Comparison of ENCODE assay signal across 11 mouse cellular contexts in the genomic region with DNA sequence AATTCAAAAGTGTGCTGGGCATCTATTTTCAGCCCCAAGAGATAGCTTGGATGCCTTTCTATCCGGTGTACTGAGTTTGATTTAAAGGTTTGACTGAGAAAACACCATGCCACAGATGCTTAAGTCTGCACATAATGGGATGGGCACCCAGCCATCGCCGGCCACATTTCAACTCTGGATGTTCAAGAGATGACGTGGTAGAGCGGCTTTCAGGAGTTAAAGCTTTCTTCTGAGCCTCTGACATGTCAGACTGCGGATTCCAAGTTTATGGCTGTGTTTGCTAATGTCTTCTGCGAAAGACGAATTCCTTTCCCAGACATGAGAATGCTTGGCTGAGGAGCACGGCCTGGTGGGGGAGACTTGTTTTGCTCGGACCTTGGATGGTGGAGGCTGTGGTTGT. TPM values are rescaled to one million over a fixed set of nuclear protein-coding genes. Genes with fewer than 3 reads are reported as not detected.
DNase-seq lines count a peak whose midpoint lies in the region; ATAC-seq and TF ChIP-seq lines count a peak whose summit lies in the region.
"Had no signal": no experiment of that assay in that cellular context is flagged by ENCODE, and none has a peak within 500 bp of the region (broad histone marks: within the 10 kb centered on the region; RNA-seq: fewer than 3 reads in every experiment).

No protein-coding gene starts in this region.

- no peaks in the 10 kb centered on the region for H3K79me2 ChIP-seq in C2C12 (ENCODE audit: control insufficient read depth, insufficient read depth)

- no peak for TF ChIP-seq CTCF in C2C12 (IDR thresholded peaks at IDR 0.05; ENCODE audit: control insufficient read depth, insufficient read depth, insufficient read length)

- WGBS in kidney, embryonic 15.5 days = 31% methylated on average over 10 of the region's 10 CpGs
- 85% methylated on average over 10 of the region's 10 CpGs for WGBS in hindbrain, embryonic 13.5 days

- H3K9ac ChIP-seq in kidney, embryonic 15.5 days = no peak overlapping the region
- no peak overlapping the region for H3K9ac ChIP-seq in hindbrain, embryonic 13.5 days

- no peaks in the 10 kb centered on the region for H3K36me3 ChIP-seq in kidney, embryonic 15.5 days
- H3K36me3 ChIP-seq in C2C12 (ENCODE audit: control insufficient read depth, insufficient read depth) = no peaks in the 10 kb centered on the region
- H3K36me3 ChIP-seq in hindbrain, embryonic 13.5 days = no peaks in the 10 kb centered on the region

- no peaks in the 10 kb centered on the region for H3K79me3 ChIP-seq in C2C12 (ENCODE audit: low read depth)

- H3ac ChIP-seq in C2C12 (ENCODE audit: control insufficient read depth, insufficient read length, low read depth) = no peak overlapping the region

- no peak overlapping the region for H3K4me3 ChIP-seq in kidney, embryonic 15.5 days (replicated peaks)
- no peak overlapping the region for H3K4me3 ChIP-seq in C2C12 (ENCODE audit: insufficient read depth, poor library complexity, severe bottlenecking)
- no peak overlapping the region for H3K4me3 ChIP-seq in hindbrain, embryonic 13.5 days
- H3K4me3 ChIP-seq: erythroblast, embryonic 14.5 days had no signal

- no peak for DNase-seq in kidney, adult 18-20 months
- DNase-seq in 3134 (ENCODE audit: extremely low read depth, insufficient read length, low spot score) = peak; percentile 70
- DNase-seq in kidney, postnatal 14 days = peak; percentile 61
- DNase-seq in layer of hippocampus, postnatal 14 days (ENCODE audit: low spot score in 2 of 2) = no peak
- no peak for DNase-seq in adrenal gland, postnatal 10 days
- DNase-seq: layer of hippocampus, postnatal 36 days had no signal

- no peak overlapping the region for H3K4me2 ChIP-seq in kidney, embryonic 15.5 days
- no peak overlapping the region for H3K4me2 ChIP-seq in hindbrain, embryonic 13.5 days
- H3K4me2 ChIP-seq: heart, embryonic 11.5 days had no signal

- H3K4me1 ChIP-seq in kidney, embryonic 15.5 days = peaks cover 33% of the 10 kb centered on the region
- no peaks in the 10 kb centered on the region for H3K4me1 ChIP-seq in hindbrain, embryonic 13.5 days (replicated peaks)

- no peaks in the 10 kb centered on the region for H3K9me3 ChIP-seq in kidney, embryonic 15.5 days (replicated peaks)
- no peaks in the 10 kb centered on the region for H3K9me3 ChIP-seq in hindbrain, embryonic 13.5 days

- no peak for ATAC-seq in kidney, embryonic 15.5 days (replicated peaks; ENCODE audit: low FRiP score)
- ATAC-seq in hindbrain, embryonic 13.5 days (ENCODE audit: low FRiP score) = no peak

- H3K27me3 ChIP-seq in kidney, embryonic 15.5 days = no peaks in the 10 kb centered on the region
- H3K27me3 ChIP-seq in C2C12 (ENCODE audit: control insufficient read depth, insufficient read depth, insufficient read length) = no peaks in the 10 kb centered on the region
- H3K27me3 ChIP-seq in hindbrain, embryonic 13.5 days = 0 out of 2 replicates have a peak, but pooled peaks cover 6% of the 10 kb centered on the region

- H3K27ac ChIP-seq in kidney, embryonic 15.5 days = peak overlapping the region; percentile 57
- no peak overlapping the region for H3K27ac ChIP-seq in hindbrain, embryonic 13.5 days

TF ChIP-seq in C2C12, 6 proteins besides CTCF, POLR2A, EP300 and RAD21:
- TF ChIP-seq MYOG (IDR thresholded peaks at IDR 0.05; ENCODE audit: control insufficient read depth, extremely low read depth, insufficient read length) (no peak), MYOD1 (IDR thresholded peaks at IDR 0.05; ENCODE audit: control insufficient read depth, insufficient read length, low read depth) (peak; percentile 63), MAX (IDR thresholded peaks at IDR 0.05) (peak; percentile 66)

RNA-seq across cellular contexts. Expression of a gene that starts 40.2 kb away (rescaled TPM):
- polyA plus RNA-seq in kidney, embryonic 15.5 days (2015; fragmentation: Nextera tagmentation; extraction: Ambion mirVana) = 40.2 and 42.8 TPM in 2 replicates
- polyA plus RNA-seq in C2C12 (2012; fragmentation: generic; extraction: Trizol) = 180 TPM
- total RNA-seq in layer of hippocampus, postnatal 14 days (2021) = 10 to 100 TPM; 24.0 to 27.8 TPM
- 113 and 116 TPM in 2 replicates for polyA plus RNA-seq in hindbrain, embryonic 13.5 days (2015; fragmentation: Nextera tagmentation; extraction: Ambion mirVana)
- total RNA-seq in adrenal gland, postnatal 10 days (2021) = 10 to 100 TPM; 28.4 to 87.1 TPM

Comparison
In these comparisons a context has a peak if more than half of its experiments do, and no peak if none do; other contexts are left out.
1. DNase-seq: peak in 3134 (single experiment) and kidney, postnatal 14 days (single experiment); none in kidney, adult 18-20 months (single experiment), layer of hippocampus, postnatal 14 days (0 of 2) and adrenal gland, postnatal 10 days (single experiment).